Mouse (Mus musculus) intestine, postnatal 0 days (tissue): ENCODE results near the gene Syndig1. TPM values are rescaled to one million over a fixed set of nuclear protein-coding genes. Genes with fewer than 3 reads are reported as not detected.
A peak's percentile ranks its signal among the peaks of the same experiment; 100 is the strongest.

Experiments
- ATAC-seq: fragments of 200-750 bp; cut with Nextera tagmentation; 2 replicates; pipeline ENCODE4 v1.8.0; 2017; ENCODE audit warnings: mild to moderate bottlenecking, moderate TSS enrichment, moderate library complexity
- H3K27ac ChIP-seq: fragments of 300-500 bp; sonication (generic); 2 replicates; pipeline ENCODE4 v1.5.1; 2014; ENCODE audit warnings: mild to moderate bottlenecking, low read depth, low read length, moderate library complexity
- H3K27me3 ChIP-seq: fragments of 300-500 bp; sonication (generic); replicated peaks from 2 replicates; pipeline ENCODE4 v1.6.1; 2014; ENCODE audit warnings: low read length, mixed read lengths; ENCODE audit not compliant: control insufficient read depth, insufficient read depth
- H3K36me3 ChIP-seq: fragments of 300-500 bp; sonication (generic); 2 replicates; pipeline ENCODE4 v1.6.1; 2014; ENCODE audit warnings: mild to moderate bottlenecking, moderate library complexity; ENCODE audit not compliant: control insufficient read depth, insufficient read depth
- H3K4me1 ChIP-seq: fragments of 300-500 bp; sonication (generic); replicated peaks from 2 replicates; pipeline ENCODE4 v1.6.1; 2014; ENCODE audit warnings: antibody characterized with exemption, low read length, mixed read lengths; ENCODE audit not compliant: control insufficient read depth, insufficient read depth
- H3K4me2 ChIP-seq: fragments of 300-500 bp; sonication (generic); replicated peaks from 2 replicates; pipeline ENCODE4 v1.6.1; 2014; ENCODE audit warnings: low read depth, mild to moderate bottlenecking, moderate library complexity
- H3K4me3 ChIP-seq: fragments of 300-500 bp; sonication (generic); 2 replicates; pipeline ENCODE4 v1.5.1; 2014; ENCODE audit warnings: low read depth, low read length
- H3K9ac ChIP-seq: fragments of 300-500 bp; sonication (generic); 2 replicates; pipeline ENCODE4 v1.6.1; 2014; ENCODE audit warnings: mild to moderate bottlenecking, low read depth, low read length
- H3K9me3 ChIP-seq: fragments of 300-500 bp; sonication (generic); 2 replicates; pipeline ENCODE4 v1.6.1; 2016; ENCODE audit warnings: mixed run types; ENCODE audit not compliant: control insufficient read depth
- CTCF ChIP-seq: sonication (generic); IDR thresholded peaks from 2 replicates; pipeline ENCODE4 v1.5.1; 2016; ENCODE audit warnings: low read depth, mild to moderate bottlenecking, control low read depth, antibody characterized with exemption, moderate library complexity
- WGBS: fragments of 180-500 bp; shearing (Covaris S2); extraction: QIAGEN DNeasy Blood & Tissue Kit; methylation state at CpG from one replicate; pipeline ENCODE4 v1.1.7; 2014; 5-methylcytosine and 5-hydroxymethylcytosine counted together
- polyA plus RNA-seq: library from polyadenylated mRNA; unstranded; fragments of >200 nt; fragmentation: Nextera tagmentation; extraction: Ambion mirVana; gene quantifications from 2 replicates; pipeline ENCODE4 v1.2.1, GENCODE M21; 2015

The Syndig1 gene
- polyA plus RNA-seq, 1 experiment from 2014 or later: 12.0 TPM

GRCm38 (mm10) chr2:149820201-149820600 is 8.8 kb upstream of the Syndig1 start:
- ATAC-seq: no peak
- no peaks in the 10 kb centered on the region for H3K27me3 ChIP-seq
- WGBS: 32% methylated on average over 2 of the region's 2 CpGs

GRCm38 (mm10) chr2:149829955-149830535 is 1.0 kb downstream of the Syndig1 start:
- Histone ChIP-seq H3K4me3 (peak overlapping the region; percentile 40), H3K4me2 (peak overlapping the region; percentile 66), H3K27me3 (peaks cover 30% of the 10 kb centered on the region), H3K9me3 (no peaks in the 10 kb centered on the region), H3K9ac (no peak overlapping the region), H3K27ac (no peak overlapping the region), H3K36me3 (no peaks in the 10 kb centered on the region), H3K4me1 (no peaks in the 10 kb centered on the region)
- 3% methylated on average over 26 of the region's 26 CpGs for WGBS
- no peak for ATAC-seq
- TF ChIP-seq CTCF: no peak

More at GRCm38 (mm10) chr2:149820201-149820600, 8.8 kb upstream of the Syndig1 start:
- Histone ChIP-seq H3K4me3 (no peak overlapping the region), H3K4me1 (no peaks in the 10 kb centered on the region), H3K36me3 (no peaks in the 10 kb centered on the region), H3K9ac (no peak overlapping the region), H3K9me3 (no peaks in the 10 kb centered on the region), H3K27ac (no peak overlapping the region), H3K4me2 (no peak overlapping the region)
- TF ChIP-seq CTCF: no peak

- no peak for TF ChIP-seq CTCF
- ATAC-seq: peak; percentile 36; the same call in 1 of the 2 replicates
- Histone ChIP-seq H3K4me1 (no peaks in the 10 kb centered on the region), H3K4me3 (peak within 1 kb of the TSS; percentile 40), H3K4me2 (peak within 1 kb of the TSS; percentile 66), H3K9me3 (no peaks in the 10 kb centered on the region), H3K9ac (no peak within 1 kb of the TSS; the same call in 1 of the 2 replicates), H3K27me3 (peaks cover 30% of the 10 kb centered on the region), H3K36me3 (no peaks in the 10 kb centered on the region), H3K27ac (no peak within 1 kb of the TSS)
- WGBS: under 1% methylated on average over 76 of the region's 82 CpGs
Observed at GRCm38 (mm10) chr2:149830536-149831458, 1.8 kb downstream of the Syndig1 start, which contains the start of gene C530025M09Rik. Gene C530025M09Rik, minus strand, starts transcription at chr2:149831213.

GRCm38 (mm10) chr2:149831459-149832245 is 2.6 kb downstream of the Syndig1 start:
- WGBS: 2% methylated on average over 29 of the region's 29 CpGs
- H3K27ac ChIP-seq: no peak overlapping the region
- H3K27me3 ChIP-seq: peaks cover 30% of the 10 kb centered on the region
- H3K4me3 ChIP-seq: peak overlapping the region; percentile 40
- no peaks in the 10 kb centered on the region for H3K36me3 ChIP-seq
- ATAC-seq: no peak
- H3K4me1 ChIP-seq: no peaks in the 10 kb centered on the region
- H3K4me2 ChIP-seq: peak overlapping the region; percentile 66
- TF ChIP-seq CTCF: peak; percentile 4; the same call in 1 of the 2 replicates
- no peaks in the 10 kb centered on the region for H3K9me3 ChIP-seq
- H3K9ac ChIP-seq: no peak overlapping the region

GRCm38 (mm10) chr2:149832301-149832700 is 3.3 kb downstream of the Syndig1 start:
- Histone ChIP-seq H3K9ac (no peak overlapping the region), H3K9me3 (no peaks in the 10 kb centered on the region), H3K4me3 (no peak overlapping the region), H3K4me2 (no peak overlapping the region), H3K36me3 (no peaks in the 10 kb centered on the region), H3K27ac (no peak overlapping the region), H3K27me3 (peaks cover 30% of the 10 kb centered on the region), H3K4me1 (no peaks in the 10 kb centered on the region)
- no peak for ATAC-seq
- TF ChIP-seq CTCF: no peak
- WGBS: 3% methylated on average over 5 of the region's 5 CpGs
